Mouse (Mus musculus) hindbrain, embryonic 11.5 days (tissue): ENCODE data around the gene Pqlc2. TPM values are rescaled to one million over a fixed set of nuclear protein-coding genes. Genes with fewer than 3 reads are reported as not detected.

ENCODE experiments used
- ATAC-seq: fragments of 200-750 bp; cut with Nextera tagmentation; 2 replicates; pipeline ENCODE4 v1.8.0; 2017; ENCODE audit warnings: mild to moderate bottlenecking, moderate TSS enrichment, moderate library complexity; ENCODE audit not compliant: low FRiP score
- DNase-seq: peaks from one replicate; pipeline ENCODE4 v3.0.0-alpha.2; 2015; ENCODE audit warnings: low spot score
- H3K27ac ChIP-seq: fragments of 300-500 bp; sonication (generic); 2 replicates; pipeline ENCODE4 v1.5.1; 2014; ENCODE audit warnings: mild to moderate bottlenecking, low read depth, low read length
- H3K27me3 ChIP-seq: fragments of 300-500 bp; sonication (generic); 2 replicates; pipeline ENCODE4 v1.6.1; 2014; ENCODE audit warnings: mild to moderate bottlenecking, low read length, moderate library complexity, mixed read lengths; ENCODE audit not compliant: control insufficient read depth, insufficient read depth
- H3K36me3 ChIP-seq: fragments of 300-500 bp; sonication (generic); 2 replicates; pipeline ENCODE4 v1.6.1; 2014; ENCODE audit warnings: mild to moderate bottlenecking, low read length, moderate library complexity, mixed read lengths; ENCODE audit not compliant: control insufficient read depth, insufficient read depth
- H3K4me1 ChIP-seq: fragments of 300-500 bp; sonication (generic); replicated peaks from 2 replicates; pipeline ENCODE4 v1.6.1; 2014; ENCODE audit warnings: low read length, mixed read lengths; ENCODE audit not compliant: control insufficient read depth, insufficient read depth
- H3K4me2 ChIP-seq: fragments of 300-500 bp; sonication (generic); replicated peaks from 2 replicates; pipeline ENCODE4 v1.6.1; 2014; ENCODE audit warnings: mild to moderate bottlenecking, low read depth, low read length
- H3K4me3 ChIP-seq: fragments of 300-500 bp; sonication (generic); 2 replicates; pipeline ENCODE4 v1.5.1; 2014; ENCODE audit warnings: low read depth, low read length
- H3K9ac ChIP-seq: fragments of 300-500 bp; sonication (generic); 2 replicates; pipeline ENCODE4 v1.6.1; 2014; ENCODE audit warnings: low read depth, low read length
- H3K9me3 ChIP-seq: fragments of 300-500 bp; sonication (generic); 2 replicates; pipeline ENCODE4 v1.6.1; 2016; ENCODE audit warnings: low read length; ENCODE audit not compliant: control insufficient read depth
- WGBS: fragments of 180-500 bp; shearing (Covaris S2); extraction: QIAGEN DNeasy Blood & Tissue Kit; methylation state at CpG from one replicate; pipeline ENCODE4 v1.1.7; 2014; 5-methylcytosine and 5-hydroxymethylcytosine counted together
- polyA plus RNA-seq: library from polyadenylated mRNA; unstranded; fragments of >200 nt; fragmentation: Nextera tagmentation; extraction: Ambion mirVana; gene quantifications from 2 replicates; pipeline ENCODE4 v1.2.1, GENCODE M21; 2014

Gene Pqlc2
- polyA plus RNA-seq, 1 experiment from 2014 or later, result 11.8 TPM

- WGBS, result 55% methylated on average over 33 of the region's 33 CpGs
- DNase-seq (no peak), ATAC-seq (no peak)
- Histone ChIP-seq H3K4me2 (no peak overlapping the region), H3K36me3 (no peaks in the 10 kb centered on the region), H3K27me3 (no peaks in the 10 kb centered on the region; the same call in 1 of the 2 replicates), H3K9me3 (no peaks in the 10 kb centered on the region), H3K4me3 (no peak overlapping the region), H3K4me1 (no peaks in the 10 kb centered on the region), H3K9ac (no peak overlapping the region), H3K27ac (no peak overlapping the region)
Observed at GRCm38 (mm10) chr4:139338145-139338544, 27.6 kb upstream of the Pqlc2 start.

DNA sequence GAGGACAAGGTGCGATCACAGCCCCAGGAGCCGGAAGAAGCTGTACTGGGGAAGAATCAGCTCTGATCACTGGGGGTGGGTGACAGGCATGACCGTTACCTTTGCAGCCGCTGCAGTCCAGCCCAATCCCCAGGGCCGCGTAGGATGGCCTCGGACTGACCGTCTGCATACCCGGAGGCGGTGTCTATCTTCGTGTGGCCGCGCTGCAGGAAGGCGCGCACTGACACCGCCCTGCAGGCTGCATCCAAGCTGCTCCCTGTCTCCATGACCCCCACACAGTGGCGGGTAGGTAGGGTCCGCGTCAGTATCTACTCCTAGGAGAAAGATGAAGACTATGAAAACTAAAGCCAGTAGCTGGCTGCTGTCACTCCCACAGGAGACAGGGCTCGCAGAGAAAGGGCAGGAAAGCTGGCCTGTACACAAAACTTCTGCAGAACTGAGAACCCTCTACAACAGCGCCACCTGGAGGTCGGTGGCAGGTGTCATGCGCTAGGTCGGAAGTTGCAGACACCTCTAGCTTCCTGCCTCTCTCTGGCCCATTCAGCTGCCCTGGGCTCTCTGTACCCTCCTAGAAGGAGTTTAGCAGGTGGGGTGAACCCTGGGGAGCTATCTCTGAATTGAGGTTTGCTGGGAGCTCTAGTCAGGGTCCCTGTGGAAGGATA, 26.4 kb upstream of the Pqlc2 start:
- no peak overlapping the region for H3K27ac ChIP-seq
- no peaks in the 10 kb centered on the region for H3K36me3 ChIP-seq
- 22% methylated on average over 24 of the region's 24 CpGs for WGBS
- no peaks in the 10 kb centered on the region; the same call in 1 of the 2 replicates for H3K27me3 ChIP-seq
- no peak overlapping the region for H3K4me3 ChIP-seq
- 0 out of 2 replicates have a peak overlapping the region, but pooled peaks have one; percentile 14 for H3K4me2 ChIP-seq
- H3K9me3 ChIP-seq, result no peaks in the 10 kb centered on the region
- DNase-seq (peak; percentile 81), ATAC-seq (no peak)
- no peak overlapping the region for H3K9ac ChIP-seq
- H3K4me1 ChIP-seq, result no peaks in the 10 kb centered on the region

- no peak for ATAC-seq
- no peaks in the 10 kb centered on the region for H3K36me3 ChIP-seq
- no peak overlapping the region for H3K27ac ChIP-seq
- no peaks in the 10 kb centered on the region for H3K9me3 ChIP-seq
- H3K4me2 ChIP-seq, result no peak overlapping the region
- WGBS, result 70% methylated on average over 7 of the region's 7 CpGs
- DNase-seq, result no peak
- H3K27me3 ChIP-seq, result no peaks in the 10 kb centered on the region; the same call in 1 of the 2 replicates
- H3K4me1 ChIP-seq, result no peaks in the 10 kb centered on the region
- no peak overlapping the region for H3K9ac ChIP-seq
- H3K4me3 ChIP-seq, result no peak overlapping the region
Observed at GRCm38 (mm10) chr4:139335507-139335906, 25.0 kb upstream of the Pqlc2 start.

DNA sequence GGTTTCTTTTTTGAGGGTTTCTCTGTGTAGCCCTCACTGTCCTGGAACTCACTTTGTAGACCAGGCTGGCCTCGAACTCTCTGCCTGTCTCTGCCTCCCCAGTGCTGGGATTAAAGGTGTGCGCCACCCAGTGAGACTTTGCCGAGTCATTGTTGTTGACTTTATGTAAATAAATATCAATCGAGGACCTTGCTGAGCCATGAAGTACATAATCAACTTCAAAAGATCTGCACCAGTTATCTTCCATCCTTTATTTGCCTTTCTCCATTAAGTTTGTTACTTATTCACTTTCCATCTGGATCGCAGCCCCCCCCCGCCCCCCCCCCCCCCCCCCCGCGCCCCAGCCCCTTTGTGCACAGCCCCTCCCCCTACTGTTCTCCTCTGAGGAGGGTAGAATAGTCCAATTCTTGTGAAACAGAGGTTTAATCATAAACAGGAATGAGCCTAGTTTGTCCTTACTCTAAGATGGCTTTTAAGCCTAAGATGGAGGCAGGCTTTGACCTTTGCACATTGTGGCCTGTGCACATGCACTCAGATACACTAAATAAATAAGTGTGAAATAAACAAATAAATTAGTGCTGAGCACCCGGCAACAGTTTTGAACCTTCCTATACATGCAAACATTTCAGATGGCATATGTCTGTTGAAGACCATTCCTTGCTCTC, 24.3 kb upstream of the Pqlc2 start:
- Histone ChIP-seq H3K27me3 (no peaks in the 10 kb centered on the region; the same call in 1 of the 2 replicates), H3K4me2 (no peak overlapping the region), H3K27ac (no peak overlapping the region), H3K9ac (no peak overlapping the region), H3K4me3 (no peak overlapping the region), H3K4me1 (no peaks in the 10 kb centered on the region), H3K36me3 (no peaks in the 10 kb centered on the region), H3K9me3 (no peaks in the 10 kb centered on the region)
- DNase-seq (no peak), ATAC-seq (no peak)
- WGBS, result 63% methylated on average over 7 of the region's 9 CpGs

GRCm38 (mm10) chr4:139330605-139331004, 20.1 kb upstream of the Pqlc2 start:
- Histone ChIP-seq H3K9ac (no peak overlapping the region), H3K4me1 (no peaks in the 10 kb centered on the region), H3K9me3 (no peaks in the 10 kb centered on the region), H3K36me3 (no peaks in the 10 kb centered on the region), H3K27ac (no peak overlapping the region), H3K27me3 (no peaks in the 10 kb centered on the region), H3K4me2 (peak overlapping the region; percentile 31; the same call in 1 of the 2 replicates), H3K4me3 (no peak overlapping the region)
- DNase-seq (peak; percentile 79), ATAC-seq (no peak)
- WGBS, result 9% methylated on average over 10 of the region's 10 CpGs

- Histone ChIP-seq H3K36me3 (no peaks in the 10 kb centered on the region), H3K9ac (no peak overlapping the region), H3K27me3 (no peaks in the 10 kb centered on the region), H3K4me3 (no peak overlapping the region), H3K4me1 (no peaks in the 10 kb centered on the region), H3K9me3 (no peaks in the 10 kb centered on the region), H3K4me2 (no peak overlapping the region), H3K27ac (no peak overlapping the region)
- DNase-seq (no peak), ATAC-seq (no peak)
- WGBS, result 94% methylated on average over 4 of the region's 4 CpGs
Observed at GRCm38 (mm10) chr4:139319740-139320139, 9.2 kb upstream of the Pqlc2 start.

GRCm38 (mm10) chr4:139318449-139318848, 7.9 kb upstream of the Pqlc2 start:
- 93% methylated on average over 11 of the region's 11 CpGs for WGBS
- no peaks in the 10 kb centered on the region for H3K36me3 ChIP-seq
- no peak overlapping the region for H3K27ac ChIP-seq
- no peaks in the 10 kb centered on the region for H3K4me1 ChIP-seq
- H3K4me3 ChIP-seq, result no peak overlapping the region
- H3K4me2 ChIP-seq, result no peak overlapping the region
- ATAC-seq (no peak), DNase-seq (no peak)
- H3K9me3 ChIP-seq, result no peaks in the 10 kb centered on the region
- no peaks in the 10 kb centered on the region for H3K27me3 ChIP-seq
- no peak overlapping the region for H3K9ac ChIP-seq

- DNase-seq (peak; percentile 57), ATAC-seq (no peak)
- H3K36me3 ChIP-seq, result no peaks in the 10 kb centered on the region
Observed at GRCm38 (mm10) chr4:139312632-139313031, 2.1 kb upstream of the Pqlc2 start.

GRCm38 (mm10) chr4:139311707-139312106, 1.2 kb upstream of the Pqlc2 start:
- peaks cover 6% of the 10 kb centered on the region for H3K4me1 ChIP-seq
- H3K27ac ChIP-seq, result no peak overlapping the region
- no peaks in the 10 kb centered on the region for H3K9me3 ChIP-seq
- no peak for ATAC-seq
- no peaks in the 10 kb centered on the region for H3K36me3 ChIP-seq
- peak overlapping the region; percentile 83 for H3K4me2 ChIP-seq
- H3K27me3 ChIP-seq, result peaks cover 6% of the 10 kb centered on the region; the same call in 1 of the 2 replicates
- WGBS, result 25% methylated on average over 14 of the region's 14 CpGs
- peak overlapping the region; percentile 64 for H3K4me3 ChIP-seq
- no peak for DNase-seq
- H3K9ac ChIP-seq, result peak overlapping the region; percentile 77

More at GRCm38 (mm10) chr4:139312632-139313031, 2.1 kb upstream of the Pqlc2 start:
- H3K4me3 ChIP-seq, result no peak overlapping the region
- no peak overlapping the region for H3K9ac ChIP-seq
- peaks cover 6% of the 10 kb centered on the region for H3K4me1 ChIP-seq
- H3K27me3 ChIP-seq, result peaks cover 6% of the 10 kb centered on the region; the same call in 1 of the 2 replicates
- H3K9me3 ChIP-seq, result no peaks in the 10 kb centered on the region
- no peak overlapping the region for H3K4me2 ChIP-seq
- H3K27ac ChIP-seq, result no peak overlapping the region
- 60% methylated on average over 4 of the region's 4 CpGs for WGBS
